ENCODE assay signal across 7 mouse cellular contexts in genomic region chr10:127030336-127031296, GRCm38 (mm10). TPM values are rescaled to one million over a fixed set of nuclear protein-coding genes. Genes with fewer than 3 reads are reported as not detected.
DNase-seq lines count a peak whose midpoint lies in the region; ATAC-seq lines count a peak whose summit lies in the region.

Tsfm (minus strand) TSS chr10:127030840.

- peak; percentile 80 for ATAC-seq in embryonic facial prominence, embryonic 12.5 days (ENCODE audit: insufficient number of reproducible peaks, insufficient read depth, low FRiP score, low TSS enrichment)
- ATAC-seq in limb, embryonic 11.5 days (ENCODE audit: insufficient number of reproducible peaks, low FRiP score, low TSS enrichment, low read depth): peak; percentile 80
- ATAC-seq in midbrain, embryonic 14.5 days (ENCODE audit: low FRiP score, low TSS enrichment): peak; percentile 90

- H3K27me3 ChIP-seq in embryonic facial prominence, embryonic 12.5 days: no peaks in the 10 kb centered on the region
- H3K27me3 ChIP-seq in limb, embryonic 11.5 days (ENCODE audit: control insufficient read depth, insufficient read depth, low read length): no peaks in the 10 kb centered on the region
- H3K27me3 ChIP-seq in midbrain, embryonic 14.5 days (ENCODE audit: control insufficient read depth, insufficient read depth, low read length): no peaks in the 10 kb centered on the region

- peaks cover 37% of the 10 kb centered on the region for H3K36me3 ChIP-seq in embryonic facial prominence, embryonic 12.5 days
- peaks cover 15% of the 10 kb centered on the region for H3K36me3 ChIP-seq in limb, embryonic 11.5 days (ENCODE audit: control insufficient read depth, insufficient read depth, low read length)
- H3K36me3 ChIP-seq in midbrain, embryonic 14.5 days (ENCODE audit: control insufficient read depth, insufficient read depth, low read length): peaks cover 36% of the 10 kb centered on the region

- peak within 1 kb of the TSS; percentile 82 for H3K4me3 ChIP-seq in embryonic facial prominence, embryonic 12.5 days
- peak within 1 kb of the TSS; percentile 87 for H3K4me3 ChIP-seq in limb, embryonic 11.5 days (ENCODE audit: low read depth, low read length)
- peak within 1 kb of the TSS; percentile 88 for H3K4me3 ChIP-seq in midbrain, embryonic 14.5 days (replicated peaks; ENCODE audit: low read depth, low read length)

- 0 out of 2 replicates have a peak, but pooled peaks cover 10% of the 10 kb centered on the region for H3K4me1 ChIP-seq in embryonic facial prominence, embryonic 12.5 days
- no peaks in the 10 kb centered on the region for H3K4me1 ChIP-seq in limb, embryonic 11.5 days (ENCODE audit: control insufficient read depth, insufficient read depth, low read length)
- H3K4me1 ChIP-seq in midbrain, embryonic 14.5 days (ENCODE audit: control insufficient read depth, insufficient read depth, low read length): no peaks in the 10 kb centered on the region

- WGBS in embryonic facial prominence, embryonic 12.5 days: 6% methylated on average over 56 of the region's 56 CpGs
- WGBS in limb, embryonic 11.5 days: 6% methylated on average over 56 of the region's 56 CpGs
- 5% methylated on average over 56 of the region's 56 CpGs for WGBS in midbrain, embryonic 14.5 days

- H3K27ac ChIP-seq in embryonic facial prominence, embryonic 12.5 days: peak within 1 kb of the TSS; percentile 76
- H3K27ac ChIP-seq in limb, embryonic 11.5 days (replicated peaks; ENCODE audit: low read depth, low read length): peak within 1 kb of the TSS; percentile 56; the same call in 1 of the 2 replicates
- H3K27ac ChIP-seq in midbrain, embryonic 14.5 days (replicated peaks; ENCODE audit: low read depth, low read length): peak within 1 kb of the TSS; percentile 80

- H3K4me2 ChIP-seq in embryonic facial prominence, embryonic 12.5 days (replicated peaks): peak within 1 kb of the TSS; percentile 81
- peak within 1 kb of the TSS; percentile 69 for H3K4me2 ChIP-seq in limb, embryonic 11.5 days (ENCODE audit: low read depth, severe bottlenecking)
- peak within 1 kb of the TSS; percentile 90 for H3K4me2 ChIP-seq in midbrain, embryonic 14.5 days (ENCODE audit: low read length)

- H3K9ac ChIP-seq in embryonic facial prominence, embryonic 12.5 days: peak within 1 kb of the TSS; percentile 89
- H3K9ac ChIP-seq in limb, embryonic 11.5 days (ENCODE audit: low read length): peak within 1 kb of the TSS; percentile 90
- H3K9ac ChIP-seq in midbrain, embryonic 14.5 days (replicated peaks; ENCODE audit: low read length): peak within 1 kb of the TSS; percentile 83

- DNase-seq in adrenal gland, postnatal 25 days: peak; percentile 96
- DNase-seq in heart, adult 11 months: peak; percentile 98
- DNase-seq in kidney, adult 18-20 months: peak; percentile 93
- DNase-seq in limb, embryonic 11.5 days (ENCODE audit: low spot score): peak; percentile 94
- DNase-seq in midbrain, embryonic 14.5 days: peak; percentile 98
- DNase-seq in spleen, adult 18-20 months: peak; percentile 83 to 94

- H3K9me3 ChIP-seq in embryonic facial prominence, embryonic 12.5 days: no peaks in the 10 kb centered on the region
- no peaks in the 10 kb centered on the region for H3K9me3 ChIP-seq in limb, embryonic 11.5 days (ENCODE audit: control insufficient read depth, low read length)
- no peaks in the 10 kb centered on the region for H3K9me3 ChIP-seq in midbrain, embryonic 14.5 days (ENCODE audit: control insufficient read depth, low read length)

RNA-seq across cellular contexts. Expression of gene Tsfm, which starts in this region (rescaled TPM):
- 50.6 and 66.8 TPM in 2 replicates for total RNA-seq in adrenal gland, postnatal 25 days (2021)
- polyA plus RNA-seq in embryonic facial prominence, embryonic 12.5 days (2016; fragmentation: Nextera tagmentation; extraction: Ambion mirVana): 76.5 and 84.1 TPM in 2 replicates
- 87.4 and 91.8 TPM in 2 replicates for polyA plus RNA-seq in limb, embryonic 11.5 days (2014; fragmentation: Nextera tagmentation; extraction: Ambion mirVana)
- polyA plus RNA-seq in midbrain, embryonic 14.5 days (2014; fragmentation: Nextera tagmentation; extraction: Ambion mirVana): 56.0 and 64.9 TPM in 2 replicates

Comparison
In these comparisons a context has a peak if more than half of its experiments do, and no peak if none do; other contexts are left out.
1. Peak in every context shown above with its lines: DNase-seq, ATAC-seq, H3K4me3 ChIP-seq and H3K27ac ChIP-seq.